Mouse (Mus musculus) granulocyte monocyte progenitor cell, adult 5-6 weeks (primary cell): Measurements from ENCODE around the gene Pfkp. TPM values are rescaled to one million over a fixed set of nuclear protein-coding genes. Genes with fewer than 3 reads are reported as not detected.

ENCODE experiments used
- total RNA-seq, 2 experiments: library from RNA; stranded (forward) in 1 of 2; stranded (reverse) in 1 of 2; fragments of 200-712, 200-1000 nt in 1 of 2; fragments of >200 nt in 1 of 2; fragmentation: Nextera tagmentation in 1 of 2; gene quantifications; 2 replicates each; pipeline ENCODE4 v1.2.3; 2014 to 2017

Pfkp gene
- total RNA-seq, 2 experiments from 2014 or later: 54.3 to 101 TPM

Other genes starting within 250 kb of the Pfkp start
- gene Pitrm1, start 100.6 kb downstream of the Pfkp start, total RNA-seq (2014; fragmentation: Nextera tagmentation): 49.8 and 68.7 TPM in 2 replicates
- gene Pitrm1, start 100.6 kb downstream of the Pfkp start, total RNA-seq (2017): 66.1 and 86.7 TPM in 2 replicates